Mouse (Mus musculus): ENCODE data around the gene Srp9.

DNA sequence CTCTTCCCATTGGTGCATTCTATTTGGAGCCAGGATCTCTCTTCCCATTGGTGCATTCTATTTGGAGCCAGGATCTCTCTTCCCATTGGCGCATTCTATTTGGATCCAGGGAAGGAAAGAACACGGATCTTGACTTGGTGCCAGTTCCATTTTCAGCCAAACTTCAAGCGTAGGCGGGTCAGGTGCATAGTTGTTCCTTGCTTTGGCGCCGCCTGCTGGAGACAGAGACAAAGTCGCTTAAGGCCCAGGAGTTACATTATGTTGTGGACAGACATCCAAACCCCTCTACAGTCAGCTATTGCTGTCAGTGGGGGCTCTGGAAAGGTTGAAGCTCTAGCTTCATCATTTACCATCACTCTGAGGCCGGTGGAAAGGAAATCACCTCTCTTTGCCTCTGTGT, 18.8 kb downstream of the Srp9 start:
- TF ChIP-seq CHD2 (IDR thresholded peaks at IDR 0.05; ENCODE audit: low read depth, low read length) (no peak), HCFC1 (IDR thresholded peaks at IDR 0.05; ENCODE audit: borderline replicate concordance, insufficient read depth, low read length) (no peak), MAFK (IDR thresholded peaks at IDR 0.05; ENCODE audit: insufficient read depth, low read depth, low read length) (no peak), ZC3H11A (IDR thresholded peaks at IDR 0.05; ENCODE audit: borderline replicate concordance, low read depth, low read length) (peak; percentile 33; the same call in 1 of the 2 replicates)
